Mouse (Mus musculus): Measurements from ENCODE around the gene Rnf25. TPM values are rescaled to one million over a fixed set of nuclear protein-coding genes. Genes with fewer than 3 reads are reported as not detected.

Gene Rnf25
- polyA plus RNA-seq (2011; ENCODE audit: insufficient read depth, insufficient read length, low replicate concordance, missing spikeins) = 22.5 and 33.6 TPM in 2 replicates

DNA sequence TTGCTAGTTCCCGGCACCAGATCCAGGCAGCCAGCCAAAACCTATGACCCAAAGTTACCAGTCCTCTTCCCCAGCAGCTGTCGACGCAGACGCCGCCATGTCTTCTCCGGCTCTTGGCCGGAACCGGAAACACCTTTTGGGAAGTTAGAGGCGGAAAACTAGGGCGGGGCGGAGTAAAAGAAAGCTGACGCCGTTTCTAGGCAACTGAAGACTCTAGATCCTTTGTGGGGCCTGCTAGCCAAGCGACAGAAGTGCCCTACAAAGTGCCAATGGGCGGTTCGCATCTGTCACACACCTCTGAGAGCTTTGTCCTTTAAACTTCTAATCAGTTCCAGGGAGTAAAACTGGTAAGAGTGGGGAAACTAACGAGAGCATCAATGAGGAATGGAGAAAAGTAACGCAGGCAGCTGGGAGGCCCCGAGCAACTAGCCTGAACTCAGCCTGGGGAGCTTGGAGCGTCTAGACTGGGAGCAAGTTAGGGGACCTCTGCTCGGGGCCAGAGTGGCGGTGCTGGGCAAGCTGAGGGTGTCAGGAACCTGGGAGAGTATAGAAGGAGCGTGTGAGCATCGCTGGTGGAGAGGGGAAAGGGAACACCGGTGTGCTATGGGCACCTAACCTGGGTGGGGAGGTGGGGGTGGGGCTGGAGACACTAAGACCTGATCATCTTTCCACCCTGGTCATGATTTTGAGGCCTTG, at the start of gene Rnf25, which contains the start of gene Stk36:
Gene Rnf25, minus strand, starts transcription at position 131 of the 696 bp plus-strand sequence.
Gene Stk36, plus strand, starts transcription at position 179 of the 696 bp plus-strand sequence.
- no peak for TF ChIP-seq CTCF (IDR thresholded peaks at IDR 0.05; ENCODE audit: control insufficient read depth, insufficient read depth, low read length)
- TF ChIP-seq POLR2A (IDR thresholded peaks at IDR 0.05; ENCODE audit: borderline replicate concordance, control insufficient read depth, low read depth, low read length) = peak; percentile 69; the same call in 1 of the 2 replicates
- H3K4me3 ChIP-seq (replicated peaks; ENCODE audit: control insufficient read depth, low read depth, low read length) = peak within 1 kb of the TSS; percentile 92
- H3K27ac ChIP-seq (ENCODE audit: control insufficient read depth, insufficient read depth, low read depth, low read length, poor library complexity) = peak within 1 kb of the TSS; percentile 65
- no peaks in the 10 kb centered on the region; the same call in 1 of the 2 replicates for H3K4me1 ChIP-seq (ENCODE audit: control insufficient read depth, insufficient read depth, low read length)
- WGBS = 18% methylated on average over 25 of the region's 25 CpGs

DNA sequence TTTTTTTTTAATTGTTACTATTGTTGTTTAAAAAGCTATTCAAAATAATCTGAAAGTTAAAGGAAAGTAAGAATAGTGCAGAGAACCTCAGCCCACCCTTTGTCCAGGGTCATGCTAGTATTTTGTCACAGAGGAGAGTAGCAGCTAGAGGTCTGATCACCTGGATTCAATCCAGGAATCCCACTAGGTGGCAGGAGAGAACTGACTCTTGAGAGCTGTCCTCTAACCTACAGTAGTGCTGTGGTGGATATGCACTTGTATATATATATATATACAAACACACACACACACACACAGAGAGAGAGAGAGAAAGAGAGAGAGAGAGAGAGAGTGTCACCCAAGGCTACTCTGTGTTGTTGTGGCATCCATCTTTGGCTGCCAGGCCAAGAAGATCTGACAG, 42.7 kb upstream of the Rnf25 start:
- H3K27ac ChIP-seq (ENCODE audit: control insufficient read depth, insufficient read depth, low read depth, low read length, poor library complexity) = no peak overlapping the region
- H3K4me3 ChIP-seq (replicated peaks; ENCODE audit: control insufficient read depth, low read depth, low read length) = no peak overlapping the region
- TF ChIP-seq CTCF (IDR thresholded peaks at IDR 0.05; ENCODE audit: control insufficient read depth, insufficient read depth, low read length) (no peak), POLR2A (IDR thresholded peaks at IDR 0.05; ENCODE audit: borderline replicate concordance, control insufficient read depth, low read depth, low read length) (no peak)
- no peaks in the 10 kb centered on the region for H3K4me1 ChIP-seq (ENCODE audit: control insufficient read depth, insufficient read depth, low read length)

DNA sequence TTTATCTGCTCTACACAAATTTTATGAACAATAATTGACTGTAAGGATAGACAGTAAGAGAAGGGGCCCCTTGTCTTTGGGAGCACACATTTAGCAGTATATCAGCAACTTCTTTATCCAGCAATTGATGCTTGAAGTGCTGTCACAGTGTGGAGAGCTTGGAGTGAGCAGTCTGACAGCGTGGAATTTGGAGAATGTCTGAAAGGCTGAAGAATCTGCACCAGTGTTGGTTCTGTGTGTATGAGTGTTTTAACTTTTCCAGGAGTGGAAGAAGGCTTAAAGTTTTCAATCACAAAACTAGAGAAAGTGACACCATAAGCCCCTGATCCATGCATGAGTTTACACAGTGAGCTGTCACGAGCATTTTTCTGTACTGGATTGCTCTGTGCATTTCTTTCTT, 42.3 kb upstream of the Rnf25 start:
- TF ChIP-seq POLR2A (IDR thresholded peaks at IDR 0.05; ENCODE audit: borderline replicate concordance, control insufficient read depth, low read depth, low read length) = no peak
- TF ChIP-seq CTCF (IDR thresholded peaks at IDR 0.05; ENCODE audit: control insufficient read depth, insufficient read depth, low read length) = no peak
- 77% methylated on average over 2 of the region's 2 CpGs for WGBS

DNA sequence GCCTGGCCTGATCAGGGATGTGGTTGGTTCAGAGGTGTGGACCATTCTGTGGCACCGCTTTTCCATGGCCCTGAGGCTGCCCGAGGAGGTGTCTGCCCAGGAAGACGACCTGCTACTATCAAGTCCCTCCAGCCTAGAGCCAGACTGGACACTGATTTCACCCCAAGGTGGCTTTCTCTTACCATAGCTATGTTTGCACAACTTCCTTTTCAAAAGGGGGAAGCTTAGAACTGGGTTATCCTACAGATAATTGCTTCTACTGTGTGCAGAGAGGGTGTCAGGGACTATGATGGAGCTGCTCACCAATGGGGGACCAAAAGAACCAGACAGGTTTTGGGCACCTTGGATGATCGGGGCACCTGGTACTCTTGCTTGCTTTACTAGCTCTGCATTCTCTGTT, 31.5 kb upstream of the Rnf25 start:
- H3K4me1 ChIP-seq (ENCODE audit: control insufficient read depth, insufficient read depth, low read length) = peaks cover 3% of the 10 kb centered on the region; the same call in 1 of the 2 replicates
- WGBS = 54% methylated on average over 4 of the region's 4 CpGs
- H3K27ac ChIP-seq (ENCODE audit: control insufficient read depth, insufficient read depth, low read depth, low read length, poor library complexity) = no peak overlapping the region
- H3K4me3 ChIP-seq (replicated peaks; ENCODE audit: control insufficient read depth, low read depth, low read length) = no peak overlapping the region
- TF ChIP-seq POLR2A (IDR thresholded peaks at IDR 0.05; ENCODE audit: borderline replicate concordance, control insufficient read depth, low read depth, low read length) = no peak
- no peak for TF ChIP-seq CTCF (IDR thresholded peaks at IDR 0.05; ENCODE audit: control insufficient read depth, insufficient read depth, low read length)

More for the DNA sequence above, 42.3 kb upstream of the Rnf25 start:
- Histone ChIP-seq H3K4me3 (replicated peaks; ENCODE audit: control insufficient read depth, low read depth, low read length) (no peak overlapping the region), H3K27ac (ENCODE audit: control insufficient read depth, insufficient read depth, low read depth, low read length, poor library complexity) (no peak overlapping the region), H3K4me1 (ENCODE audit: control insufficient read depth, insufficient read depth, low read length) (no peaks in the 10 kb centered on the region)

DNA sequence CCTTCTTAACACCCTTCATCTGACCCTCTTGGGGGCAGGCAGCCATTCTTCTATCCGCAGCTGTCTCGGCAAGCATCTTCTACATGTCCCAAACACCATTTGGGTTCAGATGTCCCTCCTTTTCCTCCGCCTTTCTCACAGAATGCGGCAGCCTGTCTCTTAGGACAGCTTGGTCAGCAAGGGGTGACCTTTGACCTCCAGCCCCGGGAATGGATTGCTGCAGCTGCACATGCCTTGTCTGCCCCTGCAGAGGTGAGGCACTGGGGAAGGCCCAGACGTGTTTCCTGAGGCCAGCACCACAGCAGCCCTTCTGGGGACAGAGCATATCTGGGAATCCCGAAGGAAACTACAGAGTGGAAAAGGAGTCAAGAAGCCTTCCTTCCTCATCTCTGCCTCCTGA, 26.8 kb upstream of the Rnf25 start:
- Histone ChIP-seq H3K27ac (ENCODE audit: control insufficient read depth, insufficient read depth, low read depth, low read length, poor library complexity) (no peak overlapping the region), H3K4me1 (ENCODE audit: control insufficient read depth, insufficient read depth, low read length) (peaks cover 2% of the 10 kb centered on the region; the same call in 1 of the 2 replicates), H3K4me3 (replicated peaks; ENCODE audit: control insufficient read depth, low read depth, low read length) (no peak overlapping the region)
- WGBS = 70% methylated on average over 7 of the region's 7 CpGs
- TF ChIP-seq CTCF (IDR thresholded peaks at IDR 0.05; ENCODE audit: control insufficient read depth, insufficient read depth, low read length) (no peak), POLR2A (IDR thresholded peaks at IDR 0.05; ENCODE audit: borderline replicate concordance, control insufficient read depth, low read depth, low read length) (no peak)

DNA sequence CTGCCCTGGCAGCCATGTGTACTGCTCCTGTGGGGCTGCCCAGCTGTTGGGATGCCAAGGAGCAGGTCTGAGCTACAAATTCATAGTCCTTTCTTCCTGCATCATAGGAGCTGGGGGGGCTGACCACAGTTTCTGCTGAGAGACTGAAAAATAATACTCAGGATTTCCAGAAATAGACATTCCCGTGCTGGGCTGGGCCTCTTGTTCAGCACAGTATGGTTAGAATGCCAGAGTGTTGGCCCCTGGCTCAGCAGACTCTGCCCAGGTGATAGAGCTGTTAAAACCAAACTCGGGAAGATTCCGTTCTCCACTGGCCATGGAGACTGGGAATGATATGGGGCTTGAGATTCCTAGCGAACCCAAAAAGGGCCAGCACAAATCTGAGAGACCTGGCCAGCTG, 24.9 kb upstream of the Rnf25 start:
- 69% methylated on average over 4 of the region's 4 CpGs for WGBS
- TF ChIP-seq CTCF (IDR thresholded peaks at IDR 0.05; ENCODE audit: control insufficient read depth, insufficient read depth, low read length) (no peak), POLR2A (IDR thresholded peaks at IDR 0.05; ENCODE audit: borderline replicate concordance, control insufficient read depth, low read depth, low read length) (no peak)
- Histone ChIP-seq H3K4me1 (ENCODE audit: control insufficient read depth, insufficient read depth, low read length) (no peaks in the 10 kb centered on the region), H3K4me3 (replicated peaks; ENCODE audit: control insufficient read depth, low read depth, low read length) (no peak overlapping the region), H3K27ac (ENCODE audit: control insufficient read depth, insufficient read depth, low read depth, low read length, poor library complexity) (no peak overlapping the region)

DNA sequence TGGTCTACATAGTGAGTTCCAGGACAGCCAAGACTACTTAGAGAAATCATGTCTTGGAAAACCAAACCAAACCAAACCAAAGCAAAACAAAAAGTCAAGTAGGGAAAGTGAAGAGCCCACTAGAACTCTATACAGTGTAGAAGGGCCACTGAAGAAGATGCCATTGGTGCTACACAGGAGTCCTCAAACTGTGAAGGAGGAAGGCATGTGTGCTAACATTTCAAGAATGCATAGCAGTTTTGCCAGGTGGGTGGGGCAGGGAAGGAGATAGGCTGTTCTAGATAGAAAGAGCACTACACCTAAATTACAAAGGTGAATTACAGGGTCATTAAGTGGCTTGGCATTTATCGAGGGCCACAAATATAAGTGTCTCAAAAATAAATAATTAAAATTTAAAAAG, 23.0 kb upstream of the Rnf25 start:
- Histone ChIP-seq H3K4me3 (replicated peaks; ENCODE audit: control insufficient read depth, low read depth, low read length) (no peak overlapping the region), H3K4me1 (ENCODE audit: control insufficient read depth, insufficient read depth, low read length) (no peaks in the 10 kb centered on the region), H3K27ac (ENCODE audit: control insufficient read depth, insufficient read depth, low read depth, low read length, poor library complexity) (no peak overlapping the region)
- 78% methylated on average over 1 of the region's 1 CpGs for WGBS
- TF ChIP-seq POLR2A (IDR thresholded peaks at IDR 0.05; ENCODE audit: borderline replicate concordance, control insufficient read depth, low read depth, low read length) (no peak), CTCF (IDR thresholded peaks at IDR 0.05; ENCODE audit: control insufficient read depth, insufficient read depth, low read length) (no peak)

DNA sequence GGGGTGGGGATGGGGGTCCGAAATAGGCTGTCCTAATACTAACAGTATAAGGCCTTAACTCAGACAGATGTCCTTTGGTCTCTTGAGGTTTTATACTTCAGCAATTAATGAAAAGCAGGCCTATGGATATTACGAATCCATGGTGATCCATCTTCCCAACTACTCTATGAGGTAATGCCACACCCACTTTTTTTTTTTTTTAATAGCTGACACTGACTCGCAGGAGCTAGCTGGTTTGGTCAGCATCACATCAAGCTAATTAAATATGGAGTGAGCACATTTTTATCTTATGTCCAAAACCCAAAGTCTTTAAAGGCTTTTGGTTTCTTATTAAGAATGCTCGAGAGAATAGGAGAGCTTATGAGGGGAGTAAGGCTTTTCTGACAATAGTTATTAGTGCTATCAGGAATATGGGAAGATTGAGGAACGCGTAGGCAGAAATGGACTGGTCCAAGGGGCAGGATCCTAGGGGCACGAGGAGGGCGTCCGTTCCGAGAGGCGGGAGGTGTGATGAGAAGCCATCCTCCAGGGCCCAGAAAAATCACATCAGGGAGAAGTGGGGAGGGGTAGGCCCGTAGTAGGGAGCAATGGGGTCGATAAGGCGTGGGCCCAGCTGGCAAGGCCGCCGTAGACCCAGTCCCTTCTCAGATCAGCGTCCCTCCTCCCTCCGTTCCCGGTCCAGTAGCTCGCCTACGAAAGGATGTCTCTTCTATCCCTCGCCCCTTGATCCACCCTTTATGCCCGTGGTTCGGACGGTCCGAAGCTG, 513 bp downstream of the Rnf25 start:
- H3K4me3 ChIP-seq (replicated peaks; ENCODE audit: control insufficient read depth, low read depth, low read length) = peak overlapping the region; percentile 92
- TF ChIP-seq CTCF (IDR thresholded peaks at IDR 0.05; ENCODE audit: control insufficient read depth, insufficient read depth, low read length) (no peak), POLR2A (IDR thresholded peaks at IDR 0.05; ENCODE audit: borderline replicate concordance, control insufficient read depth, low read depth, low read length) (no peak)
- WGBS = 7% methylated on average over 26 of the region's 26 CpGs
- peak overlapping the region; percentile 65 for H3K27ac ChIP-seq (ENCODE audit: control insufficient read depth, insufficient read depth, low read depth, low read length, poor library complexity)
- no peaks in the 10 kb centered on the region; the same call in 1 of the 2 replicates for H3K4me1 ChIP-seq (ENCODE audit: control insufficient read depth, insufficient read depth, low read length)

All from bone marrow, adult 2 months (tissue).